Mouse (Mus musculus): ENCODE data around the gene Pappa2.

Gene Pappa2

GRCm38 (mm10) chr1:158837151-158837550 lies 143.1 kb downstream of the Pappa2 start:
- Histone ChIP-seq H3K9me3 (ENCODE audit: low read length) (no peaks in the 10 kb centered on the region), H3K4me1 (replicated peaks; ENCODE audit: low read depth, low read length) (no peaks in the 10 kb centered on the region), H3K36me3 (ENCODE audit: insufficient read depth, low read length) (no peaks in the 10 kb centered on the region), H3K4me3 (replicated peaks; ENCODE audit: low read length) (no peak overlapping the region), H3K27me3 (ENCODE audit: insufficient read depth, low read length) (no peaks in the 10 kb centered on the region)
- TF ChIP-seq NANOG (IDR thresholded peaks at IDR 0.05; ENCODE audit: borderline replicate concordance, low read length) (no peak), POU5F1 (IDR thresholded peaks at IDR 0.05; ENCODE audit: borderline replicate concordance, low read length) (no peak), CTCF (conservative IDR thresholded peaks at IDR 0.05; ENCODE audit: low read length) (no peak)

GRCm38 (mm10) chr1:158830152-158830551 lies 150.1 kb downstream of the Pappa2 start:
- H3K36me3 ChIP-seq (ENCODE audit: insufficient read depth, low read length) = no peaks in the 10 kb centered on the region
- peaks cover 13% of the 10 kb centered on the region for H3K9me3 ChIP-seq (ENCODE audit: low read length)
- H3K27me3 ChIP-seq (ENCODE audit: insufficient read depth, low read length) = no peaks in the 10 kb centered on the region
- H3K4me1 ChIP-seq (replicated peaks; ENCODE audit: low read depth, low read length) = no peaks in the 10 kb centered on the region
- no peak for TF ChIP-seq NANOG (IDR thresholded peaks at IDR 0.05; ENCODE audit: borderline replicate concordance, low read length)
- no peak for TF ChIP-seq CTCF (conservative IDR thresholded peaks at IDR 0.05; ENCODE audit: low read length)
- TF ChIP-seq POU5F1 (IDR thresholded peaks at IDR 0.05; ENCODE audit: borderline replicate concordance, low read length) = no peak
- no peak overlapping the region for H3K4me3 ChIP-seq (replicated peaks; ENCODE audit: low read length)

- Histone ChIP-seq H3K9me3 (ENCODE audit: low read length) (peaks cover 13% of the 10 kb centered on the region), H3K27me3 (ENCODE audit: insufficient read depth, low read length) (no peaks in the 10 kb centered on the region), H3K4me3 (replicated peaks; ENCODE audit: low read length) (no peak overlapping the region), H3K36me3 (ENCODE audit: insufficient read depth, low read length) (no peaks in the 10 kb centered on the region), H3K4me1 (replicated peaks; ENCODE audit: low read depth, low read length) (no peaks in the 10 kb centered on the region)
- no peak for TF ChIP-seq POU5F1 (IDR thresholded peaks at IDR 0.05; ENCODE audit: borderline replicate concordance, low read length)
- no peak for TF ChIP-seq NANOG (IDR thresholded peaks at IDR 0.05; ENCODE audit: borderline replicate concordance, low read length)
- no peak for TF ChIP-seq CTCF (conservative IDR thresholded peaks at IDR 0.05; ENCODE audit: low read length)
These were observed 152.4 kb downstream of the Pappa2 start for GRCm38 (mm10) chr1:158827931-158828330.

GRCm38 (mm10) chr1:158819676-158820075 lies 160.6 kb downstream of the Pappa2 start:
- H3K4me1 ChIP-seq (replicated peaks; ENCODE audit: low read depth, low read length) = no peaks in the 10 kb centered on the region
- H3K9me3 ChIP-seq (ENCODE audit: low read length) = no peaks in the 10 kb centered on the region
- H3K27me3 ChIP-seq (ENCODE audit: insufficient read depth, low read length) = no peaks in the 10 kb centered on the region
- H3K4me3 ChIP-seq (replicated peaks; ENCODE audit: low read length) = no peak overlapping the region
- TF ChIP-seq NANOG (IDR thresholded peaks at IDR 0.05; ENCODE audit: borderline replicate concordance, low read length) (no peak), POU5F1 (IDR thresholded peaks at IDR 0.05; ENCODE audit: borderline replicate concordance, low read length) (no peak), CTCF (conservative IDR thresholded peaks at IDR 0.05; ENCODE audit: low read length) (no peak)
- H3K36me3 ChIP-seq (ENCODE audit: insufficient read depth, low read length) = no peaks in the 10 kb centered on the region

- Histone ChIP-seq H3K4me1 (replicated peaks; ENCODE audit: low read depth, low read length) (no peaks in the 10 kb centered on the region), H3K4me3 (replicated peaks; ENCODE audit: low read length) (no peak overlapping the region)
- no peak for TF ChIP-seq NANOG (IDR thresholded peaks at IDR 0.05; ENCODE audit: borderline replicate concordance, low read length)
- TF ChIP-seq POU5F1 (IDR thresholded peaks at IDR 0.05; ENCODE audit: borderline replicate concordance, low read length) = no peak
- TF ChIP-seq CTCF (conservative IDR thresholded peaks at IDR 0.05; ENCODE audit: low read length) = no peak
These were observed 163.8 kb downstream of the Pappa2 start for GRCm38 (mm10) chr1:158816479-158816878.

GRCm38 (mm10) chr1:158811887-158812286 lies 168.4 kb downstream of the Pappa2 start:
- no peaks in the 10 kb centered on the region for H3K4me1 ChIP-seq (replicated peaks; ENCODE audit: low read depth, low read length)
- TF ChIP-seq CTCF (conservative IDR thresholded peaks at IDR 0.05; ENCODE audit: low read length) = no peak
- TF ChIP-seq POU5F1 (IDR thresholded peaks at IDR 0.05; ENCODE audit: borderline replicate concordance, low read length) = no peak
- H3K9me3 ChIP-seq (ENCODE audit: low read length) = no peaks in the 10 kb centered on the region
- H3K36me3 ChIP-seq (ENCODE audit: insufficient read depth, low read length) = no peaks in the 10 kb centered on the region
- H3K4me3 ChIP-seq (replicated peaks; ENCODE audit: low read length) = no peak overlapping the region
- H3K27me3 ChIP-seq (ENCODE audit: insufficient read depth, low read length) = no peaks in the 10 kb centered on the region

More at GRCm38 (mm10) chr1:158816479-158816878, 163.8 kb downstream of the Pappa2 start:
- H3K9me3 ChIP-seq (ENCODE audit: low read length) = no peaks in the 10 kb centered on the region
- no peaks in the 10 kb centered on the region for H3K36me3 ChIP-seq (ENCODE audit: insufficient read depth, low read length)
- H3K27me3 ChIP-seq (ENCODE audit: insufficient read depth, low read length) = no peaks in the 10 kb centered on the region

- no peaks in the 10 kb centered on the region for H3K4me1 ChIP-seq (replicated peaks; ENCODE audit: low read depth, low read length)
- no peaks in the 10 kb centered on the region for H3K36me3 ChIP-seq (ENCODE audit: insufficient read depth, low read length)
- TF ChIP-seq NANOG (IDR thresholded peaks at IDR 0.05; ENCODE audit: borderline replicate concordance, low read length) (no peak), CTCF (conservative IDR thresholded peaks at IDR 0.05; ENCODE audit: low read length) (no peak), POU5F1 (IDR thresholded peaks at IDR 0.05; ENCODE audit: borderline replicate concordance, low read length) (no peak)
- no peaks in the 10 kb centered on the region for H3K27me3 ChIP-seq (ENCODE audit: insufficient read depth, low read length)
- H3K4me3 ChIP-seq (replicated peaks; ENCODE audit: low read length) = no peak overlapping the region
- no peaks in the 10 kb centered on the region for H3K9me3 ChIP-seq (ENCODE audit: low read length)
These were observed 204.8 kb downstream of the Pappa2 start for GRCm38 (mm10) chr1:158775486-158775885.

GRCm38 (mm10) chr1:158773102-158773501 lies 207.2 kb downstream of the Pappa2 start:
- Histone ChIP-seq H3K4me3 (replicated peaks; ENCODE audit: low read length) (no peak overlapping the region), H3K27me3 (ENCODE audit: insufficient read depth, low read length) (no peaks in the 10 kb centered on the region), H3K9me3 (ENCODE audit: low read length) (no peaks in the 10 kb centered on the region), H3K36me3 (ENCODE audit: insufficient read depth, low read length) (no peaks in the 10 kb centered on the region), H3K4me1 (replicated peaks; ENCODE audit: low read depth, low read length) (no peaks in the 10 kb centered on the region)
- TF ChIP-seq POU5F1 (IDR thresholded peaks at IDR 0.05; ENCODE audit: borderline replicate concordance, low read length) (no peak), CTCF (conservative IDR thresholded peaks at IDR 0.05; ENCODE audit: low read length) (no peak), NANOG (IDR thresholded peaks at IDR 0.05; ENCODE audit: borderline replicate concordance, low read length) (no peak)

GRCm38 (mm10) chr1:158770756-158771155 lies 209.5 kb downstream of the Pappa2 start:
- TF ChIP-seq NANOG (IDR thresholded peaks at IDR 0.05; ENCODE audit: borderline replicate concordance, low read length) = no peak
- no peak for TF ChIP-seq POU5F1 (IDR thresholded peaks at IDR 0.05; ENCODE audit: borderline replicate concordance, low read length)
- TF ChIP-seq CTCF (conservative IDR thresholded peaks at IDR 0.05; ENCODE audit: low read length) = no peak
- H3K36me3 ChIP-seq (ENCODE audit: insufficient read depth, low read length) = no peaks in the 10 kb centered on the region
- no peaks in the 10 kb centered on the region for H3K4me1 ChIP-seq (replicated peaks; ENCODE audit: low read depth, low read length)

More at GRCm38 (mm10) chr1:158770756-158771155, 209.5 kb downstream of the Pappa2 start:
- Histone ChIP-seq H3K4me3 (replicated peaks; ENCODE audit: low read length) (no peak overlapping the region), H3K9me3 (ENCODE audit: low read length) (no peaks in the 10 kb centered on the region), H3K27me3 (ENCODE audit: insufficient read depth, low read length) (no peaks in the 10 kb centered on the region)

Data from E14TG2a.4 (cell line).